Mouse (Mus musculus): ENCODE data around the gene Gpatch3. TPM values are rescaled to one million over a fixed set of nuclear protein-coding genes. Genes with fewer than 3 reads are reported as not detected.
A peak's percentile ranks its signal among the peaks of the same experiment; 100 is the strongest.

Gpatch3 gene
- polyA plus RNA-seq, 1 experiment from 2014 or later = 9.3 TPM

GRCm38 (mm10) chr4:133609719-133610118 lies 35.2 kb downstream of the Gpatch3 start:
- Histone ChIP-seq H3K36me3 (ENCODE audit: control insufficient read depth, insufficient read depth, low read length) (peaks cover 14% of the 10 kb centered on the region; the same call in 1 of the 2 replicates), H3K9me3 (ENCODE audit: control insufficient read depth, low read length) (no peaks in the 10 kb centered on the region; the same call in 1 of the 2 replicates), H3K4me2 (ENCODE audit: low read depth, low read length, severe bottlenecking) (no peak overlapping the region), H3K27me3 (ENCODE audit: control insufficient read depth, insufficient read depth, low read length) (no peaks in the 10 kb centered on the region), H3K9ac (ENCODE audit: low read length) (no peak overlapping the region), H3K27ac (ENCODE audit: low read depth, low read length) (no peak overlapping the region), H3K4me3 (ENCODE audit: low read depth, low read length) (no peak overlapping the region), H3K4me1 (replicated peaks; ENCODE audit: control insufficient read depth, insufficient read depth, low read length) (no peaks in the 10 kb centered on the region)
- no peak; the same call in 1 of the 2 replicates for ATAC-seq (replicated peaks; ENCODE audit: low FRiP score)
- DNase-seq (ENCODE audit: low spot score) = peak; percentile 90
- WGBS = 16% methylated on average over 6 of the region's 6 CpGs

- no peak for ATAC-seq (replicated peaks; ENCODE audit: low FRiP score)
- Histone ChIP-seq H3K9ac (ENCODE audit: low read length) (no peak overlapping the region), H3K4me1 (replicated peaks; ENCODE audit: control insufficient read depth, insufficient read depth, low read length) (no peaks in the 10 kb centered on the region), H3K4me3 (ENCODE audit: low read depth, low read length) (no peak overlapping the region), H3K27ac (ENCODE audit: low read depth, low read length) (no peak overlapping the region), H3K9me3 (ENCODE audit: control insufficient read depth, low read length) (no peaks in the 10 kb centered on the region; the same call in 1 of the 2 replicates), H3K4me2 (ENCODE audit: low read depth, low read length, severe bottlenecking) (no peak overlapping the region), H3K27me3 (ENCODE audit: control insufficient read depth, insufficient read depth, low read length) (no peaks in the 10 kb centered on the region), H3K36me3 (ENCODE audit: control insufficient read depth, insufficient read depth, low read length) (peaks cover 14% of the 10 kb centered on the region; the same call in 1 of the 2 replicates)
- WGBS = 96% methylated on average over 5 of the region's 5 CpGs
- DNase-seq (ENCODE audit: low spot score) = no peak
These were observed 37.3 kb downstream of the Gpatch3 start for GRCm38 (mm10) chr4:133611815-133612214.

DNA sequence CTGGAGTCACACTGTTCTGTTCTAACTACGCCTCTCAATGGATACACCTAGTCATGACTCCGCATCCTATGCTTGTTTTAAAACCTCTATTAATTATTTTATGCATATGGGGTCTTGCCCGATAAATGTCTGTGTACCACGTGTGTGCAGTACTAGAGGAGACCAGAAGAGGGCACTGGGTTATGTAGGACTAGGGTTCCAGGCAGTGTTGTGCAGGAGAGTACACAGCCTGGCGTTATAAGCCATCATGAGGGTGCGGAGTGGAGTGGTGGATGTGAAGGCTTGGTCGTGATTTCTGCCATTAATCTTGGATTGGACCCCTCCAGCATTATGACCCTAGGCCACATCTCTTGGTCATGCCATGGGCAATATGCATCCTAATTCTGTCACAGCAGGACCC lies 37.9 kb downstream of the Gpatch3 start:
- DNase-seq (ENCODE audit: low spot score) (no peak), ATAC-seq (replicated peaks; ENCODE audit: low FRiP score) (no peak)
- WGBS = 97% methylated on average over 7 of the region's 7 CpGs
- H3K4me3 ChIP-seq (ENCODE audit: low read depth, low read length) = no peak overlapping the region
- H3K9ac ChIP-seq (ENCODE audit: low read length) = no peak overlapping the region
- H3K36me3 ChIP-seq (ENCODE audit: control insufficient read depth, insufficient read depth, low read length) = peaks cover 14% of the 10 kb centered on the region; the same call in 1 of the 2 replicates
- H3K4me1 ChIP-seq (replicated peaks; ENCODE audit: control insufficient read depth, insufficient read depth, low read length) = no peaks in the 10 kb centered on the region
- no peaks in the 10 kb centered on the region; the same call in 1 of the 2 replicates for H3K9me3 ChIP-seq (ENCODE audit: control insufficient read depth, low read length)
- no peak overlapping the region for H3K27ac ChIP-seq (ENCODE audit: low read depth, low read length)
- H3K27me3 ChIP-seq (ENCODE audit: control insufficient read depth, insufficient read depth, low read length) = no peaks in the 10 kb centered on the region
- no peak overlapping the region for H3K4me2 ChIP-seq (ENCODE audit: low read depth, low read length, severe bottlenecking)

DNA sequence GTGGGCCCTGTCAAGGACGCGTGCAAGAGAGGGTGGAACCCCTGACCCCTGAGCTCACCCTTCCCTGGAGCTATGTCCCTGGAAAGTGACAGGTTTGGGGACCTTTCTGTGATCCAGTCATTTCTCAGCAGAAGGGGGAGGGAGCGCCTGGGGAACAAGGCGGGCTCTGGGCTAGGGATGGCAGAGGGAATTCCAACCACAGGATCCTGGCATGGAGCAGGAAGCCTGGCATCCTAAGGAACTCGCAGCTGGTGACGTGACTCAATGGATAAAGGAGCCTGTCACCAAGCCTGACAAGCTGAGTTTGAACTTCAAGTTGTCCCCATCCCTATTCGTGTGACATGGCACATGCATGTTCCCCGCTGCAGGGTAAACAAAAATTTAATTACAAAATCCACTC lies 38.5 kb downstream of the Gpatch3 start:
- no peaks in the 10 kb centered on the region; the same call in 1 of the 2 replicates for H3K9me3 ChIP-seq (ENCODE audit: control insufficient read depth, low read length)
- 93% methylated on average over 8 of the region's 8 CpGs for WGBS
- H3K27me3 ChIP-seq (ENCODE audit: control insufficient read depth, insufficient read depth, low read length) = no peaks in the 10 kb centered on the region
- H3K4me2 ChIP-seq (ENCODE audit: low read depth, low read length, severe bottlenecking) = no peak overlapping the region
- H3K9ac ChIP-seq (ENCODE audit: low read length) = no peak overlapping the region
- H3K4me1 ChIP-seq (replicated peaks; ENCODE audit: control insufficient read depth, insufficient read depth, low read length) = no peaks in the 10 kb centered on the region
- H3K36me3 ChIP-seq (ENCODE audit: control insufficient read depth, insufficient read depth, low read length) = peaks cover 14% of the 10 kb centered on the region; the same call in 1 of the 2 replicates
- H3K4me3 ChIP-seq (ENCODE audit: low read depth, low read length) = no peak overlapping the region
- no peak for ATAC-seq (replicated peaks; ENCODE audit: low FRiP score)
- DNase-seq (ENCODE audit: low spot score) = no peak
- no peak overlapping the region for H3K27ac ChIP-seq (ENCODE audit: low read depth, low read length)

DNA sequence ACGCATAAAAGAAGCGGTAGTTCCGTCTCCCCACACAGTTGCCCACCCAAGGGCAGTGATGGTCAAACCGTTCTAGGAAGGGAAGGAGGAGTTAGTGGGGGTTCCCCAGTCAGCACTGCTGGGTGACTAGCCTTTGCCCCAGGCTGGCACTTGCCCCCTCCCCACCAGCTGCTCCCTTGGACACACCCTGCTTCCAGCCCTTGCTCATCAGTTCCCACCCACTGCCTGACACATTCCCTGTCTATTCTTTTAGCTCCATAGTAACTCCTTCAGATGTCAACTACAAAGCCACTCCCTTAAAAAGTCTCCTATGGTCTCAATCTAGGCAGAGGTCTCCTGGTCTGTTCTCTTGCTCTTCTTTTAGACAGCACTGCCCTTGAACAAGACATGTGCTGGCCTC lies 39.3 kb downstream of the Gpatch3 start:
- Histone ChIP-seq H3K36me3 (ENCODE audit: control insufficient read depth, insufficient read depth, low read length) (peaks cover 14% of the 10 kb centered on the region; the same call in 1 of the 2 replicates), H3K9me3 (ENCODE audit: control insufficient read depth, low read length) (no peaks in the 10 kb centered on the region; the same call in 1 of the 2 replicates), H3K4me1 (replicated peaks; ENCODE audit: control insufficient read depth, insufficient read depth, low read length) (no peaks in the 10 kb centered on the region), H3K9ac (ENCODE audit: low read length) (no peak overlapping the region), H3K27me3 (ENCODE audit: control insufficient read depth, insufficient read depth, low read length) (no peaks in the 10 kb centered on the region), H3K4me2 (ENCODE audit: low read depth, low read length, severe bottlenecking) (no peak overlapping the region), H3K4me3 (ENCODE audit: low read depth, low read length) (no peak overlapping the region), H3K27ac (ENCODE audit: low read depth, low read length) (no peak overlapping the region)
- ATAC-seq (replicated peaks; ENCODE audit: low FRiP score) (no peak), DNase-seq (ENCODE audit: low spot score) (no peak)
- WGBS = 92% methylated on average over 4 of the region's 4 CpGs

DNA sequence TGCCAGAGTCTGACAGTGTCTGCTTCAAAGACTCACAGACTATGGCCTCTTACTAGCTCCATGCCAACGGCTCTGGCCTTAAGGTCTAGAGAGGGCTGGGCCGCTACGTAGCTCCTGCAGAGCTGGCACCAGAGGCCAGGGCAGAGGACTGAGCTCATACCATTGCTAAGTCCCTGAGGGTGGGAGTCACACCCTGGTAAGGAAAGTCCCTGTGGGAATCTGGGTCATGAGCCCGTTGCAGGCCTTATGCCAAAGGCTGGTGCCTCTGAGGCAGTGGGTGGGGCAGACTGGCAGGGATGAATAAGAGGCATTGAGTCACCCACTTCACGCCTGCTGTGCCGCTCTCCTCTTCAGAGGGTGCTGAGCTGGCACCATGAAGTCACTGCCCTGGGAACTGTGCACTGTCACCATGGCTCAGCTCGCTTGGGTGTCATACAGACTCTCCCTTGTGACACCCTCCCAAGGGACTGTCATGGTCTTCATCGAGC lies 39.8 kb downstream of the Gpatch3 start:
- Histone ChIP-seq H3K36me3 (ENCODE audit: control insufficient read depth, insufficient read depth, low read length) (peaks cover 14% of the 10 kb centered on the region; the same call in 1 of the 2 replicates), H3K4me3 (ENCODE audit: low read depth, low read length) (no peak overlapping the region), H3K4me2 (ENCODE audit: low read depth, low read length, severe bottlenecking) (no peak overlapping the region), H3K27ac (ENCODE audit: low read depth, low read length) (no peak overlapping the region), H3K27me3 (ENCODE audit: control insufficient read depth, insufficient read depth, low read length) (no peaks in the 10 kb centered on the region), H3K4me1 (replicated peaks; ENCODE audit: control insufficient read depth, insufficient read depth, low read length) (no peaks in the 10 kb centered on the region), H3K9me3 (ENCODE audit: control insufficient read depth, low read length) (no peaks in the 10 kb centered on the region; the same call in 1 of the 2 replicates), H3K9ac (ENCODE audit: low read length) (no peak overlapping the region)
- WGBS = 90% methylated on average over 8 of the region's 8 CpGs
- no peak for DNase-seq (ENCODE audit: low spot score)
- ATAC-seq (replicated peaks; ENCODE audit: low FRiP score) = no peak

DNA sequence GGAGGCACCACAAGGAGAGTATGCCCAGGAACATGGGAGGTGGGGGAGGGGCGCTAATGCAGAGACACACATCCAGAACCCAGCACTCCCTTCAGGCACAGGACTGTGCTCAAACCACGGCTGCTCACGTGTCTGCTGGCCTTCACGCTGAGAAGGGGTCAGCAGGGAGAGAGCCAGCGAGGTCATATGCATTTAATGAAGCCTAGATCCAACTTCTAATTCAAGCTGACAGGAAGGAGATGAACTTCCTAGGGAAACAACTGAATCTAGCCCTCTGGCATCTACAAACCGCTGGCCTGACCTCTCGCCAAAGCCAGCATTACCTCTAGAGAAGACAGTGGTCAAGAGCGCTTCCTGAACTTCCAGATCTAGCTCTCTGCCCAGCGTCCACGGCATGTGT lies 40.9 kb downstream of the Gpatch3 start:
- WGBS = 84% methylated on average over 10 of the region's 10 CpGs
- no peak overlapping the region for H3K9ac ChIP-seq (ENCODE audit: low read length)
- H3K36me3 ChIP-seq (ENCODE audit: control insufficient read depth, insufficient read depth, low read length) = peaks cover 14% of the 10 kb centered on the region; the same call in 1 of the 2 replicates
- H3K4me2 ChIP-seq (ENCODE audit: low read depth, low read length, severe bottlenecking) = no peak overlapping the region
- H3K9me3 ChIP-seq (ENCODE audit: control insufficient read depth, low read length) = no peaks in the 10 kb centered on the region; the same call in 1 of the 2 replicates
- H3K4me3 ChIP-seq (ENCODE audit: low read depth, low read length) = no peak overlapping the region
- H3K27ac ChIP-seq (ENCODE audit: low read depth, low read length) = no peak overlapping the region
- H3K27me3 ChIP-seq (ENCODE audit: control insufficient read depth, insufficient read depth, low read length) = no peaks in the 10 kb centered on the region
- no peak for DNase-seq (ENCODE audit: low spot score)
- H3K4me1 ChIP-seq (replicated peaks; ENCODE audit: control insufficient read depth, insufficient read depth, low read length) = no peaks in the 10 kb centered on the region
- ATAC-seq (replicated peaks; ENCODE audit: low FRiP score) = no peak

GRCm38 (mm10) chr4:133617936-133618335 lies 43.4 kb downstream of the Gpatch3 start:
- WGBS = 94% methylated on average over 11 of the region's 11 CpGs
- no peak for ATAC-seq (replicated peaks; ENCODE audit: low FRiP score)

More at GRCm38 (mm10) chr4:133617936-133618335, 43.4 kb downstream of the Gpatch3 start:
- DNase-seq (ENCODE audit: low spot score) = no peak
- Histone ChIP-seq H3K4me1 (replicated peaks; ENCODE audit: control insufficient read depth, insufficient read depth, low read length) (no peaks in the 10 kb centered on the region), H3K36me3 (ENCODE audit: control insufficient read depth, insufficient read depth, low read length) (peaks cover 3% of the 10 kb centered on the region; the same call in 1 of the 2 replicates), H3K9me3 (ENCODE audit: control insufficient read depth, low read length) (no peaks in the 10 kb centered on the region), H3K4me2 (ENCODE audit: low read depth, low read length, severe bottlenecking) (no peak overlapping the region), H3K4me3 (ENCODE audit: low read depth, low read length) (no peak overlapping the region), H3K27me3 (ENCODE audit: control insufficient read depth, insufficient read depth, low read length) (no peaks in the 10 kb centered on the region), H3K9ac (ENCODE audit: low read length) (no peak overlapping the region), H3K27ac (ENCODE audit: low read depth, low read length) (no peak overlapping the region)
